Mouse (Mus musculus): Measurements from ENCODE around the gene Tbcd. TPM values are rescaled to one million over a fixed set of nuclear protein-coding genes. Genes with fewer than 3 reads are reported as not detected.

The Tbcd gene
- total RNA-seq, 1 experiment from 2014 or later: 29.1 TPM

Other genes with a start within 250 kb of the Tbcd start
- gene Hexdc, start 247.5 kb upstream of the Tbcd start, total RNA-seq (2017): 1.4 to 3.2 TPM (median 3.1 TPM) in 3 replicates
- 2.8 to 4.8 TPM (median 3.1 TPM) in 3 replicates for gene Ogfod3, start 247.2 kb upstream of the Tbcd start, total RNA-seq (2017)
- 71.9 to 94.3 TPM (median 75.7 TPM) in 3 replicates for gene Cybc1, start 222.6 kb upstream of the Tbcd start, total RNA-seq (2017)
- gene Narf, start 214.7 kb upstream of the Tbcd start, total RNA-seq (2017): 22.3 to 24.0 TPM (median 22.5 TPM) in 3 replicates
- gene Foxk2, start 192.0 kb upstream of the Tbcd start, total RNA-seq (2017): 8.5 to 16.2 TPM (median 13.4 TPM) in 3 replicates
- gene Wdr45b, start 97.5 kb upstream of the Tbcd start, total RNA-seq (2017): 52.7 to 65.3 TPM (median 65.1 TPM) in 3 replicates
- gene Rab40b, start 63.7 kb upstream of the Tbcd start, total RNA-seq (2017): not detected in 3 replicates
- 3.4 to 6.8 TPM (median 6.3 TPM) in 3 replicates for gene Fn3krp, start 30.5 kb upstream of the Tbcd start, total RNA-seq (2017)
- not detected in 3 replicates for gene Fn3k, start 17.0 kb upstream of the Tbcd start, total RNA-seq (2017)
- 0.19 TPM in 1 of 3 replicates, not detected in the others for gene Zfp750, start 67.4 kb downstream of the Tbcd start, total RNA-seq (2017)
- gene B3gntl1, start 221.2 kb downstream of the Tbcd start, total RNA-seq (2017): 9.2 to 22.9 TPM (median 13.1 TPM) in 3 replicates
- gene Metrnl, start 249.6 kb downstream of the Tbcd start, total RNA-seq (2017): 262 to 469 TPM (median 399 TPM) in 3 replicates

All from monocyte, adult 5-6 weeks (primary cell).